Mouse (Mus musculus): ENCODE results near the gene Esp6. TPM values are rescaled to one million over a fixed set of nuclear protein-coding genes. Genes with fewer than 3 reads are reported as not detected.

The Esp6 gene
- total and polyA plus RNA-seq, 3 experiments = not detected

DNA sequence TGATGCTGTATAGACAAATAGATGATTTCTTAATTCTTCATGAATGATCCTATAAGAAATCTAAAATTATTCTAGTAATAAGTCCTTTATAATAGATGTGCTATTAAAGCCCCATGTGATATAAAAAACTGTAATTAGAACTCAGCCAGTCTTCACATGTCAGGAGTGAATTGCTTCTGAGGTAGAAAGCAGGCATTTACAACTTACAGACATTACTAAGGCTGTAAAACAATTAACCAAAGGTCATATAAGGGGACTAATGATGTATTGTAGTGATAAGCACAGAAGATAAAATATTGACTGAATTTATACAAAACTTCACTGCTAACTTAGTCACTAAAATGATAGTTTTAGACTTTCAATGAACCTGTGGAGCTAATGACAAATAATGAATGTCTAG is 30.0 kb downstream of the Esp6 start:
- TF ChIP-seq MAFK (IDR thresholded peaks at IDR 0.05; ENCODE audit: borderline replicate concordance, low read depth, low read length) = no peak

DNA sequence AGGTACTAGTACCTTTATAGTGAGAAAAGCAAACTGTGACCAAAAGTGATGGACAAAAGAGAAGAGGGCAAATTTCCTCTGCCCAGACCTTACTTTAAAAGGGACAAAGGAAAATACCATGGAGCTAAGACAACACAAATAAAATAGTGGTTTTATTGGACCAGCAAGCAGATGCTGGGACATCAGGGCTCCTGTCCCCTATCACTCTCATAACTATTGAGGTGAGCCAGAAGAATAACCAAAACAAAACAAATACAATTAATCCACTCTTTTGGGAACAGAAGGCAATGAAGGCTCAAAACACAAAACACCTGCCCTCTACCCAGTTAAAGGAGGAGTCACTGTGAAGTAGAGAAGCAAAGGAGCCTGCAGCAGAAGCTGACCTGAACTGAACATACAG is 37.0 kb downstream of the Esp6 start, which contains the start of gene Esp4:
Gene Esp4 (plus strand): TSS at position 301 of the 400 bp plus-strand sequence.
- no peaks in the 10 kb centered on the region for H3K79me2 ChIP-seq (ENCODE audit: control insufficient read depth, insufficient read depth, low read length, poor library complexity)
- TF ChIP-seq SIN3A (IDR thresholded peaks at IDR 0.05; ENCODE audit: low read length) = no peak
- no peak for TF ChIP-seq POLR2A (IDR thresholded peaks at IDR 0.05; ENCODE audit: control insufficient read depth in 1 of 2, insufficient read depth in 1 of 2, low read depth in 1 of 2, low read length in 2 of 2, poor library complexity in 1 of 2)
- no peak for TF ChIP-seq USF2 (IDR thresholded peaks at IDR 0.05; ENCODE audit: borderline replicate concordance in 1 of 2, insufficient read depth in 1 of 2, low read depth in 1 of 2, low read length in 2 of 2)
- no peak for TF ChIP-seq ZKSCAN1 (IDR thresholded peaks at IDR 0.05; ENCODE audit: low read depth, low read length)
- TF ChIP-seq POLR2AphosphoS5 (IDR thresholded peaks at IDR 0.05; ENCODE audit: borderline replicate concordance, low read depth, low read length) = no peak
- TF ChIP-seq HCFC1 (IDR thresholded peaks at IDR 0.05; ENCODE audit: low read depth, low read length) = no peak
- TF ChIP-seq EP300 (IDR thresholded peaks at IDR 0.05; ENCODE audit: low read depth in 1 of 2, low read length in 2 of 2) = no peak
- no peak for TF ChIP-seq ELF1 (IDR thresholded peaks at IDR 0.05; ENCODE audit: low read depth, low read length)
- no peak for TF ChIP-seq SMC3 (IDR thresholded peaks at IDR 0.05; ENCODE audit: low read depth, low read length)
- TF ChIP-seq ZC3H11A (IDR thresholded peaks at IDR 0.05; ENCODE audit: low read depth, low read length) = no peak
- no peak for TF ChIP-seq NELFE (IDR thresholded peaks at IDR 0.05; ENCODE audit: low read depth, low read length)
- no peaks in the 10 kb centered on the region for H3K9me3 ChIP-seq (replicated peaks; ENCODE audit: insufficient read depth, low read length)
- no peaks in the 10 kb centered on the region for H3K4me1 ChIP-seq (ENCODE audit: control insufficient read depth in 1 of 2, insufficient read depth in 2 of 2, low read length in 2 of 2)
- H3K27ac ChIP-seq (ENCODE audit: control insufficient read depth, low read depth, low read length) = no peak within 1 kb of the TSS
- no peaks in the 10 kb centered on the region; a peak in 1 of 4 replicates for H3K36me3 ChIP-seq (ENCODE audit: control insufficient read depth in 1 of 2, insufficient read depth in 2 of 2, low read length in 2 of 2)
- no peak within 1 kb of the TSS for H3K9ac ChIP-seq (ENCODE audit: control insufficient read depth, low read depth, low read length, poor library complexity, severe bottlenecking)
- H3K27me3 ChIP-seq (ENCODE audit: control insufficient read depth in 1 of 2, insufficient read depth in 2 of 2, low read length in 2 of 2) = no peaks in the 10 kb centered on the region
- DNase-seq (ENCODE audit: low read depth, low spot score) = no peak
- no peak within 1 kb of the TSS for H3K4me3 ChIP-seq (ENCODE audit: control insufficient read depth in 1 of 2, insufficient read depth in 1 of 2, low read depth in 2 of 2, low read length in 2 of 2)

More for the DNA sequence above, 30.0 kb downstream of the Esp6 start:
- no peak overlapping the region for H3K27ac ChIP-seq (ENCODE audit: control insufficient read depth, low read depth, low read length)
- H3K9me3 ChIP-seq (replicated peaks; ENCODE audit: insufficient read depth, low read length) = no peaks in the 10 kb centered on the region
- DNase-seq (ENCODE audit: low read depth, low spot score) = no peak
- no peaks in the 10 kb centered on the region for H3K4me1 ChIP-seq (ENCODE audit: control insufficient read depth in 1 of 2, insufficient read depth in 2 of 2, low read length in 2 of 2)
- no peak overlapping the region for H3K9ac ChIP-seq (ENCODE audit: control insufficient read depth, low read depth, low read length, poor library complexity, severe bottlenecking)
- H3K79me2 ChIP-seq (ENCODE audit: control insufficient read depth, insufficient read depth, low read length, poor library complexity) = no peaks in the 10 kb centered on the region
- no peak overlapping the region for H3K4me3 ChIP-seq (ENCODE audit: control insufficient read depth in 1 of 2, insufficient read depth in 1 of 2, low read depth in 2 of 2, low read length in 2 of 2)
- no peaks in the 10 kb centered on the region for H3K36me3 ChIP-seq (ENCODE audit: control insufficient read depth in 1 of 2, insufficient read depth in 2 of 2, low read length in 2 of 2)
- H3K27me3 ChIP-seq (ENCODE audit: control insufficient read depth in 1 of 2, insufficient read depth in 2 of 2, low read length in 2 of 2) = no peaks in the 10 kb centered on the region

Other genes with a start within 250 kb of the Esp6 start
- not detected in 2 replicates for gene Crisp1, start 242.3 kb upstream of the Esp6 start, total RNA-seq (2012; rRNA removed)
- gene Crisp1, start 242.3 kb upstream of the Esp6 start, polyA plus RNA-seq (2012; ENCODE audit: insufficient read depth in 1 of 2, insufficient read length in 2 of 2, low read depth in 1 of 2, low replicate concordance in 2 of 2, missing spikeins in 1 of 2) = not detected
- not detected in 2 replicates for gene Esp8, start 41.5 kb upstream of the Esp6 start, total RNA-seq (2012; rRNA removed)
- not detected for gene Esp8, start 41.5 kb upstream of the Esp6 start, polyA plus RNA-seq (2012; ENCODE audit: insufficient read depth in 1 of 2, insufficient read length in 2 of 2, low read depth in 1 of 2, low replicate concordance in 2 of 2, missing spikeins in 1 of 2)
- not detected in 2 replicates for gene Esp4, start 37.1 kb downstream of the Esp6 start, total RNA-seq (2012; rRNA removed)
- not detected for gene Esp4, start 37.1 kb downstream of the Esp6 start, polyA plus RNA-seq (2012; ENCODE audit: insufficient read depth in 1 of 2, insufficient read length in 2 of 2, low read depth in 1 of 2, low replicate concordance in 2 of 2, missing spikeins in 1 of 2)
- not detected in 2 replicates for gene Esp3, start 70.6 kb downstream of the Esp6 start, total RNA-seq (2012; rRNA removed)
- gene Esp3, start 70.6 kb downstream of the Esp6 start, polyA plus RNA-seq (2012; ENCODE audit: insufficient read depth in 1 of 2, insufficient read length in 2 of 2, low read depth in 1 of 2, low replicate concordance in 2 of 2, missing spikeins in 1 of 2) = not detected
- not detected in 2 replicates for gene Esp1, start 165.6 kb downstream of the Esp6 start, total RNA-seq (2012; rRNA removed)
- gene Esp1, start 165.6 kb downstream of the Esp6 start, polyA plus RNA-seq (2012; ENCODE audit: insufficient read depth in 1 of 2, insufficient read length in 2 of 2, low read depth in 1 of 2, low replicate concordance in 2 of 2, missing spikeins in 1 of 2) = not detected
- 1.4 and 2.3 TPM in 2 replicates for gene Crisp2, start 245.5 kb downstream of the Esp6 start, total RNA-seq (2012; rRNA removed)
- 1 to 10 TPM in 1 of 2 experiments, not detected in 1; 1.2 TPM for gene Crisp2, start 245.5 kb downstream of the Esp6 start, polyA plus RNA-seq (2012; ENCODE audit: insufficient read depth in 1 of 2, insufficient read length in 2 of 2, low read depth in 1 of 2, low replicate concordance in 2 of 2, missing spikeins in 1 of 2)
- gene Rhag, start 249.6 kb downstream of the Esp6 start, total RNA-seq (2012; rRNA removed) = 17.8 and 24.4 TPM in 2 replicates
- 10 to 100 TPM in 1 of 2 experiments, not detected in 1; 91.3 TPM for gene Rhag, start 249.6 kb downstream of the Esp6 start, polyA plus RNA-seq (2012; ENCODE audit: insufficient read depth in 1 of 2, insufficient read length in 2 of 2, low read depth in 1 of 2, low replicate concordance in 2 of 2, missing spikeins in 1 of 2)

All from MEL (cell line).